Mouse (Mus musculus): Measurements from ENCODE around the gene Oas1d.
"Not testable (repeated sequence)": the region's sequence is repeated elsewhere in the genome, so short reads cannot be mapped to it uniquely, and the experiment has no call there.

Oas1d gene

GRCm38 (mm10) chr5:120914204-120914603 is at the start of gene Oas1d:
Gene Oas1d (plus strand): TSS chr5:120914536.
- not testable (repeated sequence) for ATAC-seq (ENCODE audit: low TSS enrichment)

DNA sequence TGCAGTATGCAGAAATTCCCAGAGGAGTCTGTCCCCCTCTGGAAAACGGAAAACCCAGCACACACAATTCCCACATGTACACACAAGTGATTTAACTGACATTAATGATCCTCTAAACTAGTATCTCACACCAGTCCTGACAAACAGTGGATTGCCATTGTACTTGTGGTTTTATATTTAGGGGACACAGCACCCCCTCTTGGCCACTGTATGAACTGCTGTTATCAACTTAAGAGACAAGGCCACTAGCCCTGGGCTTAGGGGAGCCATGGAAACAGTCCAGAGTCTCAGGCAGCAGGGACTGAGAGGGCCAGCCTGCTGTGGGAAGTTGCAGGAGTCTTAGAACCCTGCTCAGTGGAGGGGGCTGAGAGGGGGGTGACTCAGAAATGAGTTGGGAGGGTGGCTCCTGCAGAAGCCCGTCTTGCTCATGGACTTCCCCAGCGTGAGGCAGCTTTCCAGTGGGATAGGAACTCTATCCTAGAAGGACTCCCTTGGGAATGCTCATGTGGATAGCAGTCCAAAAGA is 48.9 kb upstream of the Oas1d start:
- ATAC-seq (ENCODE audit: low TSS enrichment): no peak

- no peak for ATAC-seq (ENCODE audit: low TSS enrichment)
These were observed 44.8 kb upstream of the Oas1d start for GRCm38 (mm10) chr5:120869436-120870015.

DNA sequence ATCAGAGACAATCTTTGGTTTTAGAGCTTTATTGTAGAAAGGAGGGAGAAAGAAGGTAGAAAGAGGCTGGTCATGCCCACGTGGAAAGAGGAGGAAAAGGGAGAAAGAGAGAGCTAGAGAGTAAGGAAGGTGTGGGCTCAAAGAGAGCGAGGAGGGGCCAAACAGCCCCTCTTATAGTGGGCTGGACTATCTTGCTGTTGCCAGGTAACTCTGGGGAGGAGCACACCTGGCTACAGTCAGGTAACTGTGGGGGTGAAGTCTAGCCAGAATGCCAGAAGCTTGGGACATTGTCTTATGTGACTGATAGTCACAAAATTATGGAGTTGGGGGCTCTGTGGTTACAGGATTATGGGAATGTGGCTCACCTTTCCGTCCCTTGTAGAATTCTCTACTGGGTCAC is 44.3 kb upstream of the Oas1d start:
- ATAC-seq (ENCODE audit: low TSS enrichment): no peak

GRCm38 (mm10) chr5:120870782-120871181 is 43.6 kb upstream of the Oas1d start:
- ATAC-seq (ENCODE audit: low TSS enrichment): peak; percentile 31; the same call in 1 of the 2 replicates

- ATAC-seq (ENCODE audit: low TSS enrichment): no peak
These were observed 42.9 kb upstream of the Oas1d start for GRCm38 (mm10) chr5:120871469-120871868.

GRCm38 (mm10) chr5:120876839-120877238 is 37.5 kb upstream of the Oas1d start:
- not testable (repeated sequence) for ATAC-seq (ENCODE audit: low TSS enrichment)

GRCm38 (mm10) chr5:120877407-120877806 is 36.9 kb upstream of the Oas1d start:
- not testable (repeated sequence) for ATAC-seq (ENCODE audit: low TSS enrichment)

DNA sequence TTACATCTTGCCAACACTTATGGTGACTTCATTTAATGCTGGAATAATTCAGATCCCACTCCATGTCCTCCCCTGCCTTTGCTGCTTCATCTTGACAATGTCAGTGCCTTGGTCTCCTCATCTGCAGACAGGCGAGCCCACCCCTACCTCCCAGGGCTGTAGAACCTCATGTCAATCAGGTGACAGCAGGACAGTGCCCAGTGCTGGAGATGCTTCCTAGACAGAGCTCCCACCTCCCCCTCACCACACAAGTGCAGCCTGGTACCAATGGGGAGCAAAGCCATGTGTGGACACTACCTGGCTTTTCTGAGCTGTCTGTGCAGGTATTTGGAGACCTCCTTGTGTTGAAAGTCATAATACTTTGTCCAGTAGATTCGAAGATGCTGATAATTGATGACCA is 35.5 kb upstream of the Oas1d start:
- not testable (repeated sequence) for ATAC-seq (ENCODE audit: low TSS enrichment)

GRCm38 (mm10) chr5:120881681-120882080 is 32.7 kb upstream of the Oas1d start:
- not testable (repeated sequence) for ATAC-seq (ENCODE audit: low TSS enrichment)

DNA sequence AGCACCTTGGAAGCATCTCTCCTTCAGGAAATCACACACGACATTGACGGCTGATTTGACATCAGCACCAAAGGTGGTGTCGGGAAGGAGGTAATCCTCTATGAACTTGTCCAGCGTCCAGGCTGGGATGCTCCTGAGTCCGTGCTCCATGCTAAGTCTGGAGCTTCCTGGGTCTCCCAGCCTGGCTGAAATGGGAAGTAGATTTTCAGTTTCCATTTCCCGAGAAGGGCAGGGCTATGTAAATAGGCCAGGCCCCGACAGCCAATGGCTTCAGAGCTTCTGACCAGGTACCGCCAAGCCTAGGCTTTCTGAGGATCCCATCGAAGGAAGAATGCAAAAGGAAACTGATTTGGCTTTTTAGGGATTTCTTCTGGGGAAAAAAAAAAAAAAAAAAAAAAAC is 26.9 kb upstream of the Oas1d start, which contains the start of gene Oas1g:
Oas1g (minus strand) TSS at position 201 of the 400 bp plus-strand sequence.
- ATAC-seq (ENCODE audit: low TSS enrichment): not testable (repeated sequence)

GRCm38 (mm10) chr5:120887831-120888230 is 26.5 kb upstream of the Oas1d start:
- ATAC-seq (ENCODE audit: low TSS enrichment): no peak

GRCm38 (mm10) chr5:120888294-120888815 is 26.0 kb upstream of the Oas1d start:
- not testable (repeated sequence) for ATAC-seq (ENCODE audit: low TSS enrichment)

DNA sequence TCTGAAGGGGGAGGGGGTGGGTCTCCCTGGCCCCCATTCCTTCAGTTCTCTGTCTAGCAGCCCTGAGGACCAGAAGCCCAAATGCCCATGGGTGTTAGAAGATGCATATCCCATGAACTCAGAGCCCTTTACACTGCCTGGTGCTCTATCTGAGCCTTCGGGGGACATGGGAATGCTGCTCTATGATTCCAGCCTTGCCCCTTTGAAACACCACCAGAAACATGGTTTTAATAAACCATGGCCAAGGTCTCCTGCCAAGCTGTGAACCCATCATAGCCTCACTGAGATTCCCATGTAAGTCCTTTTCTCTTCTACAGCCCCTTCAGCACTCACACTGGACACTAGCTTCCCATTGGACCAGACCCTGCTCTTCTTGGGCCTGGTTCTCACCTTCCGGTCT is 24.3 kb upstream of the Oas1d start:
- ATAC-seq (ENCODE audit: low TSS enrichment): no peak

GRCm38 (mm10) chr5:120890991-120891390 is 23.3 kb upstream of the Oas1d start:
- ATAC-seq (ENCODE audit: low TSS enrichment): no peak

DNA sequence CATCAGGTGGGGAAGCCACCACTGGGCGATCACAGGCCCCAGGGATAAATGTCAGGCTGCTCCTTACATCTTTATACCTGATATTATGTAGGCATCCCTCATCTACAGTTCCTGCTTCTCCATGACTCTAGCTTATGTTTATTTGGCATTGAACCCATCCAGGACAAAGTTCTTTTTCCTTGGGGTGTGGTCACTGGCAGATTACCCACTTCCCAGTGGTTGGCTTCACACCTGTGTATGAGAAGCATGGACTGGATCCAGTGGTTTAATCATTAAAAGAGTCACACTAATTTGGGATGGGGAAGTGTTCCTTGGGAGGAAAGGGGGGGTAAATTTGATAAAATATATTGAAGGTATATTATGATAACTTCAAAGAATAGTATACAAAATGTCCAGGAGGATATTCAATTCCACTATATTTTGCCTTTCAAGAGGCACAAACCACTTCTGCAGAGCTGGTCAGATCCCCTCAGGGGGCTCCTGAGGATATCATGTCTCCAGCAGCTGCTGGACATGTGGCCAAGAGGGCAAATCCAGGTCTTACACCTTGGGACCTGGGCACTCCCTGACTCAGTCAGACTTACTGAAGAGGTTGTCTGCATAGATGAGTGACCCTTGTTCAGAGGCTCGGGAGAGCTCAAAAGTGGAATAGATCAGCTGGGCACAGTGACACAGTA is 22.6 kb upstream of the Oas1d start:
- ATAC-seq (ENCODE audit: low TSS enrichment): not testable (repeated sequence)

DNA sequence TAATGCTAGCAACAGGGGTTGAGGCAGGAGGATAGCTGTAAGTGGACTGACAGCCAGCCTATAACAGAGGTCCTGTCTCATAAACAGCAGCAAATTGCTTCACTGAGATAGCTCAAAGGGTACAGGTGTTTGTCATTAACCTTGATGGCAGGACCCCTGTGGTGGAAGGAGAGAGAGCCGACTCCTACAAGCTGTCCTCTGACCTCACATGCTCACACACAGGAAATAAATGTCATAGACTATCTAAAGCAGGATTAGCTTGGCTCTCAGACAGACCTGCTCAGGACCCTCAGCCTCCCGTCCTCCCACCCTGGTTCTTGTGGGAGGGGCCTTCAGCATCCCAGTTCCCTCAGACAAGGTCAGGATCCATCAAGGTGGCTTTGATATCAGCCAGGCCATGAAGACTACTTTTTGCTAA is 22.1 kb upstream of the Oas1d start:
- no peak for ATAC-seq (ENCODE audit: low TSS enrichment)

GRCm38 (mm10) chr5:120893866-120894265 is 20.5 kb upstream of the Oas1d start:
- ATAC-seq (ENCODE audit: low TSS enrichment): not testable (repeated sequence)

DNA sequence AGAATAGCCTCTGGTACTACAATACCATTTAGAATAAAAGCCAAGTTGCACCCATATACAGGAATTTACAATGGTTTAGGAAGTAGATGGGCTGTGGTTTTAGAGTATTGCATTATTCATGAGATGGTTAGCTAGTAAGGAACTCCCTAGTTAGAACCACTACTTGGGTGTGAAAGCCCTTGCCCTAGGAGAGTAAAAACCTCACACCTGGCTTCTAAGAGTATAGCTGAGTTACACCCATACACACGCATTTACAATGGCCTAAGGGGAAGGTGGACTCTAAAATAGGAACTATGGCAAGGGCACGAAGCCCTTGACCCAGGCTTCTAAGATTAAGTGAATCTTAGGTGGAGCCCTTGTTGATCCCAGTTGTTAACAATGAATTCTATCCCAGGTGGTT is 19.6 kb upstream of the Oas1d start:
- ATAC-seq (ENCODE audit: low TSS enrichment): not testable (repeated sequence)

- no peak for ATAC-seq (ENCODE audit: low TSS enrichment)
These were observed 19.0 kb upstream of the Oas1d start for GRCm38 (mm10) chr5:120895231-120895900.

- no peak for ATAC-seq (ENCODE audit: low TSS enrichment)
These were observed 16.0 kb upstream of the Oas1d start for GRCm38 (mm10) chr5:120898307-120898706.

GRCm38 (mm10) chr5:120898726-120899125 is 15.6 kb upstream of the Oas1d start:
- no peak for ATAC-seq (ENCODE audit: low TSS enrichment)
